Mouse (Mus musculus) liver, embryonic 11.5 days (tissue): ENCODE data around the gene Lcp2. TPM values are rescaled to one million over a fixed set of nuclear protein-coding genes. Genes with fewer than 3 reads are reported as not detected.
A peak's percentile ranks its signal among the peaks of the same experiment; 100 is the strongest.

ENCODE experiments used
- ATAC-seq: fragments of 200-750 bp; cut with Nextera tagmentation; replicated peaks from 2 replicates; pipeline ENCODE4 v1.8.0; 2017; ENCODE audit warnings: moderate number of reproducible peaks, mild to moderate bottlenecking, moderate TSS enrichment, moderate library complexity; ENCODE audit not compliant: low FRiP score
- DNase-seq: peaks from one replicate; pipeline ENCODE4 v3.0.0-alpha.2; 2017; ENCODE audit warnings: low spot score
- H3K27ac ChIP-seq: fragments of 300-500 bp; sonication (generic); 2 replicates; pipeline ENCODE4 v1.5.1; 2014; ENCODE audit warnings: mild to moderate bottlenecking, low read depth, low read length, control low read depth
- H3K27me3 ChIP-seq: fragments of 300-500 bp; sonication (generic); replicated peaks from 2 replicates; pipeline ENCODE4 v1.6.1; 2014; ENCODE audit warnings: low read length, mixed read lengths; ENCODE audit not compliant: control insufficient read depth, insufficient read depth
- H3K36me3 ChIP-seq: fragments of 300-500 bp; sonication (generic); 2 replicates; pipeline ENCODE4 v1.6.1; 2014; ENCODE audit warnings: mild to moderate bottlenecking, low read length, moderate library complexity, mixed read lengths; ENCODE audit not compliant: control insufficient read depth, insufficient read depth
- H3K4me1 ChIP-seq: fragments of 300-500 bp; sonication (generic); replicated peaks from 2 replicates; pipeline ENCODE4 v1.6.1; 2014; ENCODE audit warnings: low read length, mixed read lengths; ENCODE audit not compliant: control insufficient read depth, insufficient read depth
- H3K4me2 ChIP-seq: fragments of 300-500 bp; sonication (generic); 2 replicates; pipeline ENCODE4 v1.6.1; 2014; ENCODE audit warnings: mild to moderate bottlenecking, control low read depth, moderate library complexity
- H3K4me3 ChIP-seq: fragments of 300-500 bp; sonication (generic); 2 replicates; pipeline ENCODE4 v1.5.1; 2014; ENCODE audit warnings: low read depth, low read length, control low read depth
- H3K9ac ChIP-seq: fragments of 300-500 bp; sonication (generic); 2 replicates; pipeline ENCODE4 v1.6.1; 2014; ENCODE audit warnings: low read depth, low read length, control low read depth
- H3K9me3 ChIP-seq: fragments of 300-500 bp; sonication (generic); 2 replicates; pipeline ENCODE4 v1.6.1; 2016; ENCODE audit warnings: low read length, inconsistent platforms, mixed read lengths; ENCODE audit not compliant: control insufficient read depth
- WGBS: fragments of 180-500 bp; shearing (Covaris S2); extraction: QIAGEN DNeasy Blood & Tissue Kit; methylation state at CpG from one replicate; pipeline ENCODE4 v1.1.7; 2014; 5-methylcytosine and 5-hydroxymethylcytosine counted together
- polyA plus RNA-seq: library from polyadenylated mRNA; unstranded; fragments of >200 nt; fragmentation: Nextera tagmentation; extraction: Ambion mirVana; gene quantifications from 2 replicates; pipeline ENCODE4 v1.2.1, GENCODE M21; 2014

Gene Lcp2
- polyA plus RNA-seq, 1 experiment from 2014 or later: 16.0 TPM

- no peaks in the 10 kb centered on the region for H3K27me3 ChIP-seq
These were observed 3.9 kb downstream of the Lcp2 start for GRCm38 (mm10) chr11:34050643-34051042.

GRCm38 (mm10) chr11:34053031-34053818, 6.5 kb downstream of the Lcp2 start:
- no peak overlapping the region for H3K27ac ChIP-seq
- ATAC-seq (no peak), DNase-seq (no peak)
- H3K4me1 ChIP-seq: no peaks in the 10 kb centered on the region; the same call in 1 of the 2 replicates
- no peak overlapping the region for H3K4me3 ChIP-seq
- no peaks in the 10 kb centered on the region for H3K9me3 ChIP-seq
- H3K27me3 ChIP-seq: no peaks in the 10 kb centered on the region
- WGBS: 70% methylated on average over 6 of the region's 6 CpGs
- no peak overlapping the region for H3K4me2 ChIP-seq
- no peaks in the 10 kb centered on the region for H3K36me3 ChIP-seq
- no peak overlapping the region for H3K9ac ChIP-seq

More at GRCm38 (mm10) chr11:34050643-34051042, 3.9 kb downstream of the Lcp2 start:
- no peaks in the 10 kb centered on the region for H3K9me3 ChIP-seq
- no peak overlapping the region for H3K4me3 ChIP-seq
- H3K36me3 ChIP-seq: no peaks in the 10 kb centered on the region
- H3K9ac ChIP-seq: no peak overlapping the region
- no peak overlapping the region for H3K27ac ChIP-seq
- ATAC-seq (no peak), DNase-seq (no peak)
- 40% methylated on average over 2 of the region's 2 CpGs for WGBS
- H3K4me2 ChIP-seq: peak overlapping the region; percentile 2; the same call in 1 of the 2 replicates
- no peaks in the 10 kb centered on the region; the same call in 1 of the 2 replicates for H3K4me1 ChIP-seq

- DNase-seq (no peak), ATAC-seq (no peak)
- no peak overlapping the region for H3K4me2 ChIP-seq
These were observed 7.5 kb downstream of the Lcp2 start for GRCm38 (mm10) chr11:34054031-34054727.

DNA sequence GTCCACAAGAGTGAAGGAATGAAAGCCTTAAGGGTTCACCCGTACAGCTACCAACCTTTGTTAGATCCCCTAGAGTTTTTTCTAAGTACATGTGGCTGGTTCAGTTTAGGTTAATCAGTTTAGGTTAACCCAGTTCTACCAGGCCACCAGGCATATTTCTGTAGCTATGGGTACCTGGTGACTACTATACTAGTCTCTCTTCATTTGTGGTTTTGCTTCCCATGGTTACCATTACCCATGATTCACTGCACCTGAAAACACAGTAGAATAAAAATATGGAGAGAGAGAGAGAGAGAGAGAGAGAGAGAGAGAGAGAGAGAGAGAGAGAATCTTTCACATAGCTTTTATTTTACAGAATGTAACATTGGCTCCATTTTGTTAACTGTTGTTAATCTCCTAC, 10.0 kb downstream of the Lcp2 start:
- DNase-seq (no peak), ATAC-seq (no peak)
- Histone ChIP-seq H3K4me3 (no peak overlapping the region), H3K4me1 (peaks cover 2% of the 10 kb centered on the region), H3K4me2 (no peak overlapping the region), H3K36me3 (no peaks in the 10 kb centered on the region), H3K9me3 (no peaks in the 10 kb centered on the region), H3K27ac (no peak overlapping the region), H3K9ac (no peak overlapping the region), H3K27me3 (no peaks in the 10 kb centered on the region)
- 89% methylated on average over 1 of the region's 1 CpGs for WGBS

More at GRCm38 (mm10) chr11:34054031-34054727, 7.5 kb downstream of the Lcp2 start:
- Histone ChIP-seq H3K9me3 (no peaks in the 10 kb centered on the region), H3K4me1 (no peaks in the 10 kb centered on the region; the same call in 1 of the 2 replicates), H3K4me3 (no peak overlapping the region), H3K36me3 (no peaks in the 10 kb centered on the region), H3K27me3 (no peaks in the 10 kb centered on the region), H3K27ac (no peak overlapping the region), H3K9ac (no peak overlapping the region)
- WGBS: 73% methylated on average over 7 of the region's 7 CpGs

DNA sequence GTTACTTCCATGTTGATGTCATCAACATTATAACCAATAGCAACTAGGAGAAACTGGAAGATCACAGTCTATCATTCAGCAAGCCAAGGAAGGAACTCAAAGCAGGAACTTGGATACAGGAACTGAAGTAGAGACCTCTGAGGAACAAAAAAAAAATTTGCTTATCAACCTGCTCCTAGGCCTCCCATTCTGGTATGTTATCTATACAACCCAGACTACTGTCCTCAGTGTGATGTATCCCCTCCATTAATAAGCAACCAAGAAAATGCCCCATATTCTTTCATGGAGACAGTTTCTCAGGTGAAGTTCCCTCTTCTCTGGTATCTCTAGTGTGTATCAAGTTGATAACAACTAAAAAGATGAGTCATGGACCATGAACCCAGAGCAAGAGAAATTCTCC, 11.6 kb downstream of the Lcp2 start:
- no peak for DNase-seq
- no peak overlapping the region for H3K4me3 ChIP-seq
- H3K4me2 ChIP-seq: peak overlapping the region; percentile 19; the same call in 1 of the 2 replicates
- H3K27ac ChIP-seq: peak overlapping the region; percentile 40; the same call in 1 of the 2 replicates
- no peaks in the 10 kb centered on the region for H3K36me3 ChIP-seq
- H3K9me3 ChIP-seq: no peaks in the 10 kb centered on the region
- H3K9ac ChIP-seq: no peak overlapping the region
- peak; percentile 76 for ATAC-seq
- H3K27me3 ChIP-seq: no peaks in the 10 kb centered on the region
- H3K4me1 ChIP-seq: peaks cover 9% of the 10 kb centered on the region

DNA sequence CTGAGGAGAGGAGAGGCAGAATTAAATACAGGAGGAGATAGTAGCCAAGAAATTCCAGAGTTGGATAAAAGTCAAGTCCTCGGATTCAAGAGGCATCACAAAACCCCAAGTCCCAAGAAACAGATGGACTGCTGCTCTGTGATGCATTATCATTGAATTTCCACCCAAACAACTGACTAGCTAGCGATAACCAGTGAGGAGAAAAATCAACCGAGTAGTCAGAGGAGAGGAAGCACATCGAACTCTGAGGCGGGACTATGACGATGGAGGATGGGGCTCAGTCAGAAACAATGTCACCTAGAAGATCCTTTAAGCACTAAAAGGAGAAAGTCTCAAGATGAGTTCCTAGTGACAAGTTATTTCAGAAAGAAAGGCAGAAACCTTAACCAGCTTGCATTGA, 12.2 kb downstream of the Lcp2 start:
- Histone ChIP-seq H3K36me3 (no peaks in the 10 kb centered on the region), H3K9ac (no peak overlapping the region), H3K9me3 (no peaks in the 10 kb centered on the region), H3K4me1 (peaks cover 14% of the 10 kb centered on the region), H3K4me2 (peak overlapping the region; percentile 19), H3K27ac (peak overlapping the region; percentile 40; the same call in 1 of the 2 replicates), H3K4me3 (no peak overlapping the region), H3K27me3 (no peaks in the 10 kb centered on the region)
- no peak; the same call in 1 of the 2 replicates for ATAC-seq
- WGBS: 51% methylated on average over 6 of the region's 6 CpGs
- no peak for DNase-seq

DNA sequence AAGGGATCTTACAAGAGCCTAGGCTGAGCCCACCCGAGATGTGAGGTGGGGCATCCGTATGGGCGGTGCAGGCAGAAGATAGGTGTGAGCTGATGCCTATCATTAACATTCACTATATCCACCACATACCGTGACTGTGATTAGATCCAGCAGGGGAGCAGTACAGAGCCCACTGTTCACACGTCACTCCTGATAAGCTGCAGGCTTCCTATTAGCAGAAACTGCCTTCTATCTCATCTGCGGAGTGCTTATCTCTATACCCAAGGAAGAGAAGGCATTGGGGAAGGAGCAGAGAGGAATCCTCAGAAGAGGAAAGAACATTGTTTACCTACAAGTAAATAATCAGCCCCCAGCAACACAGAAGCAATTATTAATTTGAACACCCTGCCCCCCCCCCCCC, 15.0 kb downstream of the Lcp2 start:
- Histone ChIP-seq H3K9me3 (no peaks in the 10 kb centered on the region), H3K4me2 (no peak overlapping the region), H3K4me3 (no peak overlapping the region), H3K27ac (no peak overlapping the region), H3K27me3 (no peaks in the 10 kb centered on the region), H3K4me1 (peaks cover 18% of the 10 kb centered on the region), H3K36me3 (no peaks in the 10 kb centered on the region), H3K9ac (no peak overlapping the region)
- 13% methylated on average over 6 of the region's 6 CpGs for WGBS
- DNase-seq: no peak
- peak; percentile 61 for ATAC-seq

GRCm38 (mm10) chr11:34063257-34063656, 16.5 kb downstream of the Lcp2 start:
- no peak overlapping the region for H3K9ac ChIP-seq
- no peaks in the 10 kb centered on the region for H3K27me3 ChIP-seq
- WGBS: 44% methylated on average over 2 of the region's 2 CpGs
- H3K4me3 ChIP-seq: no peak overlapping the region
- H3K4me1 ChIP-seq: peaks cover 18% of the 10 kb centered on the region
- H3K36me3 ChIP-seq: no peaks in the 10 kb centered on the region
- DNase-seq (no peak), ATAC-seq (no peak)
- no peak overlapping the region for H3K4me2 ChIP-seq
- H3K27ac ChIP-seq: peak overlapping the region; percentile 75
- no peaks in the 10 kb centered on the region for H3K9me3 ChIP-seq
